Mouse (Mus musculus) frontal cortex, postnatal 14 days (tissue): ENCODE measurements around the gene 4930583I09Rik.

Experiments
- DNase-seq, 2 experiments: peaks; one replicate each; pipeline ENCODE4 v3.0.0; 2022; ENCODE audit warnings: low spot score in 2 of 2

The 4930583I09Rik gene

GRCm38 (mm10) chr17:64802168-64802955 lies 33.5 kb downstream of the 4930583I09Rik start:
- no peak for DNase-seq

- DNase-seq: no peak
Measured at GRCm38 (mm10) chr17:64792623-64793022, 43.2 kb downstream of the 4930583I09Rik start.

GRCm38 (mm10) chr17:64792076-64792475 lies 43.8 kb downstream of the 4930583I09Rik start:
- no peak for DNase-seq

DNA sequence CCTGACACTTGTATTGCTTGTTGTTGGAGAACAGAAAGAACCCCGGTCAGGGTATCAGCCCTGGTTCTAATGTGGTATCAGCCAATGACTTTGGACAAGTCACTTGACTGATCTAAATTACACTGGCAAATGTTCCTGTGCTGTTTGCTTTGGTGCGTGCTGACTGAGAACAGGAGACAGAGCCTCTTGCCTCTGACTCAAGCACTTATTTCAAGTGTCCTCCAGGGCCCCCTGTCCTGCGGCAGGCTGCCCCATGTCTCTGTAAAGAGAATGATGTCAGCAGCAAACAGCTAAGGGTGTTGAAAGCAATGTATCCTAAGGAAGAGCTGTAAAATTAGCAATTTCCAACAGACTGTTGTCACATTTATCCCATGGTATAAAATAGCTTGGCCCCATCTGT lies 46.7 kb downstream of the 4930583I09Rik start:
- no peak for DNase-seq

GRCm38 (mm10) chr17:64788301-64788700 lies 47.6 kb downstream of the 4930583I09Rik start:
- DNase-seq: no peak

GRCm38 (mm10) chr17:64785961-64786360 lies 49.9 kb downstream of the 4930583I09Rik start:
- no peak for DNase-seq
